Mouse (Mus musculus): ENCODE results near the gene Reck.
A peak's percentile ranks its signal among the peaks of the same experiment; 100 is the strongest.

DNA sequence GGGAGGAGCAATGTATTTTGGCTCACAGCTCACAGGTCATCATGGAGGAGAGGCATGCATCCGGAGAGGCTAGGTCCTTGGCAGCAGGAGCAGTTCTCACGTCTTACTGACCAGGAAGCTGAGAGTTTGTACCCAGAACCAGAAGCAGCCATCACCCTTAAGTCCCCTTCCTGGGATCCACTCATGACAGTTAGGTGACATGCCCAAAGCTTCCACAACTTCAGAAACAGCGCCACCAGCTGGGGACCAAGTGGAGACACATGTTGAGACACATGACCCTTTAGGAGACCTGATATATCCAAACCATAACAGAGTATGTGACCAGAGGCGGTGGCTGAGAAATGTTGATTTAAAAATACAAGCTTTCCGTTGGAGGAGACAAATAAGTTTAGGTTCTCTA is 43.3 kb upstream of the Reck start:
- TF ChIP-seq CTCF (IDR thresholded peaks at IDR 0.05; ENCODE audit: insufficient read depth, low read length) (peak; percentile 19; the same call in 1 of the 2 replicates), POLR2A (IDR thresholded peaks at IDR 0.05; ENCODE audit: borderline replicate concordance, extremely low read depth, low read depth, low read length) (no peak)

Measured in lung, adult 2 months (tissue).